Mouse (Mus musculus) liver, embryonic 11.5 days (tissue): ENCODE data around the gene Slc25a30. TPM values are rescaled to one million over a fixed set of nuclear protein-coding genes. Genes with fewer than 3 reads are reported as not detected.

ENCODE experiments used
- ATAC-seq: fragments of 200-750 bp; cut with Nextera tagmentation; replicated peaks from 2 replicates; pipeline ENCODE4 v1.8.0; 2017; ENCODE audit warnings: moderate number of reproducible peaks, mild to moderate bottlenecking, moderate TSS enrichment, moderate library complexity; ENCODE audit not compliant: low FRiP score
- DNase-seq: peaks from one replicate; pipeline ENCODE4 v3.0.0-alpha.2; 2017; ENCODE audit warnings: low spot score
- H3K27ac ChIP-seq: fragments of 300-500 bp; sonication (generic); 2 replicates; pipeline ENCODE4 v1.5.1; 2014; ENCODE audit warnings: mild to moderate bottlenecking, low read depth, low read length, control low read depth
- H3K27me3 ChIP-seq: fragments of 300-500 bp; sonication (generic); replicated peaks from 2 replicates; pipeline ENCODE4 v1.6.1; 2014; ENCODE audit warnings: low read length, mixed read lengths; ENCODE audit not compliant: control insufficient read depth, insufficient read depth
- H3K36me3 ChIP-seq: fragments of 300-500 bp; sonication (generic); 2 replicates; pipeline ENCODE4 v1.6.1; 2014; ENCODE audit warnings: mild to moderate bottlenecking, low read length, moderate library complexity, mixed read lengths; ENCODE audit not compliant: control insufficient read depth, insufficient read depth
- H3K4me1 ChIP-seq: fragments of 300-500 bp; sonication (generic); replicated peaks from 2 replicates; pipeline ENCODE4 v1.6.1; 2014; ENCODE audit warnings: low read length, mixed read lengths; ENCODE audit not compliant: control insufficient read depth, insufficient read depth
- H3K4me2 ChIP-seq: fragments of 300-500 bp; sonication (generic); 2 replicates; pipeline ENCODE4 v1.6.1; 2014; ENCODE audit warnings: mild to moderate bottlenecking, control low read depth, moderate library complexity
- H3K4me3 ChIP-seq: fragments of 300-500 bp; sonication (generic); 2 replicates; pipeline ENCODE4 v1.5.1; 2014; ENCODE audit warnings: low read depth, low read length, control low read depth
- H3K9ac ChIP-seq: fragments of 300-500 bp; sonication (generic); 2 replicates; pipeline ENCODE4 v1.6.1; 2014; ENCODE audit warnings: low read depth, low read length, control low read depth
- H3K9me3 ChIP-seq: fragments of 300-500 bp; sonication (generic); 2 replicates; pipeline ENCODE4 v1.6.1; 2016; ENCODE audit warnings: low read length, inconsistent platforms, mixed read lengths; ENCODE audit not compliant: control insufficient read depth
- WGBS: fragments of 180-500 bp; shearing (Covaris S2); extraction: QIAGEN DNeasy Blood & Tissue Kit; methylation state at CpG from one replicate; pipeline ENCODE4 v1.1.7; 2014; 5-methylcytosine and 5-hydroxymethylcytosine counted together
- polyA plus RNA-seq: library from polyadenylated mRNA; unstranded; fragments of >200 nt; fragmentation: Nextera tagmentation; extraction: Ambion mirVana; gene quantifications from 2 replicates; pipeline ENCODE4 v1.2.1, GENCODE M21; 2014

Gene Slc25a30
- polyA plus RNA-seq, 1 experiment from 2014 or later: 7.3 TPM

GRCm38 (mm10) chr14:75747960-75748359, 38.9 kb downstream of the Slc25a30 start:
- no peak overlapping the region for H3K4me2 ChIP-seq
- no peak for DNase-seq
- 87% methylated on average over 2 of the region's 2 CpGs for WGBS
- H3K36me3 ChIP-seq: peaks cover 8% of the 10 kb centered on the region; the same call in 1 of the 2 replicates
- no peak overlapping the region for H3K9ac ChIP-seq
- no peak overlapping the region for H3K4me3 ChIP-seq
- peaks cover 38% of the 10 kb centered on the region for H3K4me1 ChIP-seq
- no peaks in the 10 kb centered on the region for H3K9me3 ChIP-seq
- no peak overlapping the region for H3K27ac ChIP-seq
- H3K27me3 ChIP-seq: no peaks in the 10 kb centered on the region
- ATAC-seq: no peak

DNA sequence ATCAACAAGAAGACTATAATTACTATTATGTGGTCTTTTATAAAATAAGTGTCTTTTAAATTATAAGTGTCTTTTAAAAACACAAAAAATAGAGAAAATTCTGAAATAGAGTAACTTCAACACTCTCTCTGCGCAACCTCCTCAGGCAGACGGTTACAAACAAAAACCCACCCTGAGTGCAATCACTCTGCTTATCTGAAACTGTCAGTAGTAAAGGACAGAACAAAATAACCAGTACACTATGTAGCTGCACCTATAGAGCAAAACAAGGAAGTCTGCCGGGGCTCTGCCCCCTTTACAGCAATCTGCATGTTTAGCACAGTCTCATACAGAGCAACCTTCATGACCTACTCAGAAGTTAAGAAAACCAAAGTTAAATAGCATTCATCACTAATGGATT, 44.9 kb downstream of the Slc25a30 start:
- no peaks in the 10 kb centered on the region for H3K9me3 ChIP-seq
- no peak overlapping the region for H3K27ac ChIP-seq
- H3K4me3 ChIP-seq: no peak overlapping the region
- ATAC-seq: peak; percentile 69
- peaks cover 19% of the 10 kb centered on the region; the same call in 1 of the 2 replicates for H3K36me3 ChIP-seq
- no peak for DNase-seq
- 67% methylated on average over 3 of the region's 3 CpGs for WGBS
- H3K27me3 ChIP-seq: no peaks in the 10 kb centered on the region
- H3K4me2 ChIP-seq: no peak overlapping the region
- H3K4me1 ChIP-seq: no peaks in the 10 kb centered on the region
- no peak overlapping the region for H3K9ac ChIP-seq

- no peak for DNase-seq
- H3K36me3 ChIP-seq: peaks cover 32% of the 10 kb centered on the region
- no peak overlapping the region for H3K4me3 ChIP-seq
- H3K27me3 ChIP-seq: no peaks in the 10 kb centered on the region
- H3K9ac ChIP-seq: no peak overlapping the region
- H3K27ac ChIP-seq: no peak overlapping the region
- ATAC-seq: no peak
- no peaks in the 10 kb centered on the region for H3K4me1 ChIP-seq
- WGBS: 69% methylated on average over 3 of the region's 3 CpGs
- H3K4me2 ChIP-seq: no peak overlapping the region
- H3K9me3 ChIP-seq: no peaks in the 10 kb centered on the region
Measured at GRCm38 (mm10) chr14:75735597-75735996, 51.2 kb downstream of the Slc25a30 start.

- no peaks in the 10 kb centered on the region for H3K4me1 ChIP-seq
- no peak overlapping the region for H3K27ac ChIP-seq
- WGBS: 93% methylated on average over 7 of the region's 7 CpGs
- H3K27me3 ChIP-seq: no peaks in the 10 kb centered on the region
- no peaks in the 10 kb centered on the region for H3K9me3 ChIP-seq
- H3K9ac ChIP-seq: no peak overlapping the region
- H3K36me3 ChIP-seq: peaks cover 36% of the 10 kb centered on the region
- H3K4me2 ChIP-seq: no peak overlapping the region
- DNase-seq (no peak), ATAC-seq (no peak)
- no peak overlapping the region for H3K4me3 ChIP-seq
Measured at GRCm38 (mm10) chr14:75732631-75733030, 54.2 kb downstream of the Slc25a30 start.

- WGBS: 79% methylated on average over 2 of the region's 2 CpGs
Measured at GRCm38 (mm10) chr14:75731361-75731760, 55.5 kb downstream of the Slc25a30 start.

GRCm38 (mm10) chr14:75728111-75728510, 58.7 kb downstream of the Slc25a30 start:
- no peaks in the 10 kb centered on the region for H3K4me1 ChIP-seq
- H3K9me3 ChIP-seq: no peaks in the 10 kb centered on the region
- H3K9ac ChIP-seq: no peak overlapping the region
- peaks cover 24% of the 10 kb centered on the region for H3K36me3 ChIP-seq
- no peak overlapping the region for H3K4me2 ChIP-seq
- no peak overlapping the region for H3K27ac ChIP-seq
- ATAC-seq (no peak), DNase-seq (no peak)
- WGBS: 94% methylated on average over 5 of the region's 5 CpGs
- H3K27me3 ChIP-seq: no peaks in the 10 kb centered on the region
- H3K4me3 ChIP-seq: no peak overlapping the region

More at GRCm38 (mm10) chr14:75731361-75731760, 55.5 kb downstream of the Slc25a30 start:
- Histone ChIP-seq H3K36me3 (peaks cover 34% of the 10 kb centered on the region), H3K4me3 (no peak overlapping the region), H3K9me3 (no peaks in the 10 kb centered on the region), H3K27me3 (no peaks in the 10 kb centered on the region), H3K9ac (no peak overlapping the region), H3K27ac (no peak overlapping the region), H3K4me2 (no peak overlapping the region), H3K4me1 (no peaks in the 10 kb centered on the region)
- ATAC-seq (no peak), DNase-seq (no peak)

DNA sequence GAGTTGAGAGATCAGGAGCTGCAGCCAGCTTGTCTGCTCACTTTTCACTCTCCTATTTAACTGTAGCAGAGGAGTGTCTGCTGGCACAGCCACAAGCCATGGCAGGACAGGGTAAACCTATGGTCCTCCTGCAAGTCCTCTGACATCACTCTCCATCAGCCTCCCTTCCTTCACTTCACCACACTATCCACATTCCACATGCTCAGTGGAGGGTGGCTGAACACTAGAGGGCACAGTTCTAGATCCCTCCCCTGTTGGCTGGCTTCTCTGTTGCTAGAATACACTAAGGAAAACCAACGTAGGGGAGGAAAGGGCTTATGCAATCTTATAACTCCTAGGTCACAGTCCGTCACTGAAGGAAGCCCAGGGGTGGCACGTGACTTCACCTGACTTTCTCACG, 59.8 kb downstream of the Slc25a30 start:
- H3K27ac ChIP-seq: no peak overlapping the region
- H3K9ac ChIP-seq: no peak overlapping the region
- no peaks in the 10 kb centered on the region for H3K27me3 ChIP-seq
- no peaks in the 10 kb centered on the region for H3K9me3 ChIP-seq
- no peak for DNase-seq
- 76% methylated on average over 4 of the region's 4 CpGs for WGBS
- no peak overlapping the region for H3K4me2 ChIP-seq
- ATAC-seq: no peak
- no peak overlapping the region for H3K4me3 ChIP-seq
- H3K36me3 ChIP-seq: peaks cover 19% of the 10 kb centered on the region
- no peaks in the 10 kb centered on the region for H3K4me1 ChIP-seq

- 94% methylated on average over 2 of the region's 2 CpGs for WGBS
Measured at GRCm38 (mm10) chr14:75722816-75723215, 64.0 kb downstream of the Slc25a30 start.

GRCm38 (mm10) chr14:75721977-75722563, 64.8 kb downstream of the Slc25a30 start:
- Histone ChIP-seq H3K4me3 (no peak overlapping the region), H3K9me3 (no peaks in the 10 kb centered on the region), H3K27me3 (no peaks in the 10 kb centered on the region), H3K9ac (no peak overlapping the region), H3K4me1 (no peaks in the 10 kb centered on the region), H3K36me3 (peaks cover 12% of the 10 kb centered on the region), H3K4me2 (no peak overlapping the region), H3K27ac (no peak overlapping the region)
- ATAC-seq: peak; percentile 49; the same call in 1 of the 2 replicates
- DNase-seq: no peak
- 60% methylated on average over 12 of the region's 12 CpGs for WGBS

More at GRCm38 (mm10) chr14:75722816-75723215, 64.0 kb downstream of the Slc25a30 start:
- Histone ChIP-seq H3K9ac (no peak overlapping the region), H3K4me2 (no peak overlapping the region), H3K9me3 (no peaks in the 10 kb centered on the region), H3K4me3 (no peak overlapping the region), H3K4me1 (no peaks in the 10 kb centered on the region), H3K36me3 (peaks cover 15% of the 10 kb centered on the region), H3K27me3 (no peaks in the 10 kb centered on the region), H3K27ac (no peak overlapping the region)
- ATAC-seq (no peak), DNase-seq (no peak)
